Mouse (Mus musculus): ENCODE data around the gene Ppp1r8.

- TF ChIP-seq CTCF (IDR thresholded peaks at IDR 0.05) (no peak), EP300 (IDR thresholded peaks at IDR 0.05) (no peak)
Observed at GRCm38 (mm10) chr4:132778562-132779201, 64.3 kb downstream of the Ppp1r8 start.

All from lung, postnatal 0 days (tissue).